Mouse (Mus musculus): ENCODE data around the gene Tcl1. TPM values are rescaled to one million over a fixed set of nuclear protein-coding genes. Genes with fewer than 3 reads are reported as not detected.

The Tcl1 gene
- polyA plus RNA-seq, 1 experiment: not detected

- 95% methylated on average over 2 of the region's 2 CpGs for WGBS
- H3K27me3 ChIP-seq (ENCODE audit: control insufficient read depth, insufficient read depth, low read length): no peaks in the 10 kb centered on the region
- H3K4me3 ChIP-seq (ENCODE audit: extremely low read depth, insufficient read depth, insufficient read length): no peak overlapping the region
- no peaks in the 10 kb centered on the region for H3K36me3 ChIP-seq (ENCODE audit: control insufficient read depth, insufficient read depth, low read length)
- H3K4me1 ChIP-seq (ENCODE audit: control insufficient read depth, insufficient read depth, insufficient read length): no peaks in the 10 kb centered on the region
- TF ChIP-seq CTCF (IDR thresholded peaks at IDR 0.05; ENCODE audit: extremely low read depth, insufficient read depth, insufficient read length, insufficient replicate concordance): no peak
- no peak for TF ChIP-seq POLR2A (IDR thresholded peaks at IDR 0.05; ENCODE audit: low read depth, low read length)
- no peak overlapping the region for H3K27ac ChIP-seq (ENCODE audit: insufficient read depth, low read length)
- DNase-seq (ENCODE audit: low read depth in 1 of 2, low spot score in 2 of 2): no peak
These were observed 49.2 kb downstream of the Tcl1 start for GRCm38 (mm10) chr12:105173366-105173765.

Other genes starting within 250 kb of the Tcl1 start
- 5.4 and 6.3 TPM in 2 replicates for gene Syne3, start 213.0 kb downstream of the Tcl1 start, polyA plus RNA-seq (2012; rRNA removed)
- gene Glrx5, start 190.1 kb downstream of the Tcl1 start, polyA plus RNA-seq (2012; rRNA removed): 102 and 109 TPM in 2 replicates
- not detected in 2 replicates for gene Tcl1b2, start 76.8 kb downstream of the Tcl1 start, polyA plus RNA-seq (2012; rRNA removed)
- not detected in 2 replicates for gene Tcl1b1, start 63.1 kb downstream of the Tcl1 start, polyA plus RNA-seq (2012; rRNA removed)
- gene Tcl1b5, start 46.4 kb downstream of the Tcl1 start, polyA plus RNA-seq (2012; rRNA removed): not detected in 2 replicates
- not detected in 2 replicates for gene Tcl1b3, start 31.8 kb downstream of the Tcl1 start, polyA plus RNA-seq (2012; rRNA removed)
- gene Tcl1b4, start 20.8 kb downstream of the Tcl1 start, polyA plus RNA-seq (2012; rRNA removed): not detected in 2 replicates
- not detected in 2 replicates for gene Tunar, start 111.1 kb upstream of the Tcl1 start, polyA plus RNA-seq (2012; rRNA removed)
- 2.5 TPM in 2 replicates for gene D430019H16Rik, start 231.1 kb upstream of the Tcl1 start, polyA plus RNA-seq (2012; rRNA removed)

Measured in spleen, adult 2 months (tissue).